Mouse (Mus musculus) embryo, embryonic 9.5 days (tissue): ENCODE measurements at regions not wholly inside any gene's neighbourhood (a gene's known extent, or its start where the extent isn't known, plus 50 kb on each side); places are given as distances from the start of the nearest gene placed in this dataset.

Experiments
- DNase-seq: peaks from one replicate; pipeline ENCODE4 v3.0.0-alpha.2; 2017; ENCODE audit errors: extremely low spot score

DNA sequence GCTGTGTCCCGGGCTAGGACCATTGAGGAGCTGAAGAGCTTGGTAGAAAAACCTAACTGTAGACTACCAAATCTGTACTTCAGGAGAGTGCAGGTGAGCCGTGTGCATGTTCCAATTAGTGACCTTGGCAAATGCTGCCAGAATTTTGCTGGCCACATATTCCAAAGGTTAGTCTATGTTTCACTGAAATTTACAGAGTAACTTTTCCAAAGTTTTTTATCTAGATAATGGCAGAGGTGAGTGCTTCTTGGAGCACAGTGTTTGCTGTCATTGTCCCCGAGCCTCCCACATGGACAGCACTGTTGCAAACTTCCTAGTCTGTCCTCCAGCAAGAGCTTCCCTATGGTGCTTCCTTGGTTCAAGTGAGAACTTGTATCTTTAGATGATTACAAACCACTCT is 232.5 kb downstream of the Foxa2 start:
- no peak for DNase-seq

GRCm38 (mm10) chr2:147813516-147813915 is 233.3 kb downstream of the Foxa2 start:
- no peak for DNase-seq

- peak; percentile 65 for DNase-seq
Measured at GRCm38 (mm10) chr2:147808036-147808675, 238.6 kb downstream of the Foxa2 start.

GRCm38 (mm10) chr2:147803102-147803501 is 243.7 kb downstream of the Foxa2 start:
- DNase-seq = peak; percentile 45

DNA sequence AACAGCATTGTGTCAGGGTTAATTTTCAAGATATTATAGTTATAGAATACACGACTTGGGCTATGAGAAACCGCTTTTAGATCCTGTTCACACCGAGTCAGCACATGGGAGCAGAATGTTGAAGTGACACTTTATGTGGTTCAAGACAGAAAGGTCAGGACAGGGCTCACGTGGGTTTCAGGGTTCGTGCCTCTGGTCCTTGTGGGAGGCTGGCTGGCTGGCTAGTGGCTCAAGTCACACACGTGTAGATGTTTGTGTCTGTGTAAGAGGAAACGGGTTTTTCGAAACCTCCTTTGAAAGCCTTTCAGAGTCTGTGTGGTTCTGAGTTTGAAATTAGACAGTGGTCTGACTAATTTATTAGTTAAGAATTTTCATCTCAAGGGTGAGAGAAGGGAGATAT is 255.3 kb downstream of the Foxa2 start:
- no peak for DNase-seq

- no peak for DNase-seq
Measured at GRCm38 (mm10) chr2:147789877-147790276, 256.9 kb downstream of the Foxa2 start.

DNA sequence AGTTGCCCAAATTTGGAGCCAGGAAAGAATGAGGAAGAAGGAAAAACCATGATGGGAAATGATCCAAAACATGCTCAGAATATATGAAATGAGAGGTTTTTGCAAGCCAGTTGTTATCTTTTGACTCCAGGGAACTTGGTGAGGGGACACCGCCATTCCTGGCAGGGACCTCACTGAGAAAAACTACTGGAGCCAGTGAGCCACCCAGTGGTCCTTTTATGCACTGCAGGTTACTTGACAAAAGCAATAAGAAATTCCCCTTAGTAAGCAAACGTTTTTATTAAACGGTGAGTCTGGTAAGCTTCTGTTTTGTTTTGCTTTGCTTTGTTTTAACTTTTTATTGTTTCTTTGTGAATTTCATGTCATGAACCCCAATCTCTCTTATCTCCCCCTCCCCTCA is 257.5 kb downstream of the Foxa2 start:
- DNase-seq = peak; percentile 71

- peak; percentile 15 for DNase-seq
Measured at GRCm38 (mm10) chr2:147788001-147788400, 258.8 kb downstream of the Foxa2 start.

DNA sequence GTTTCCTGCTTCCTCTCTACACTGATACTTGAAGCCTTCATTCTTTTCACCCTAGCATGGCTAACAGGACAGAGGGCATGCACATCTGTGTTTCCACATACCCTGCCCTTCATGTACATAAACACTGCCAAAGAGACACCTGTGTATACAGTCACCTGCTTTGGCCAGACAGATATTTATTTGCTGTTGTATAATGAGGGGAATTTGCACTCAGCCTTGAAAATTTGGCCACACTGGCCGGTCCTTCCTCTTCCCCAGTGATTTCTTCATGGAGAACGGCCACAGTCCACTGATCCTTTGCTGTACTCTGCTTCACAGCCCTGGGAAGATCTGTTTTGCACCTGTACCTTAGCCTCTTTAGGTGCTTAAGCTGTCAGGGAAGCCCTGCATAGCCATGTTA is 264.3 kb downstream of the Foxa2 start:
- DNase-seq = no peak

DNA sequence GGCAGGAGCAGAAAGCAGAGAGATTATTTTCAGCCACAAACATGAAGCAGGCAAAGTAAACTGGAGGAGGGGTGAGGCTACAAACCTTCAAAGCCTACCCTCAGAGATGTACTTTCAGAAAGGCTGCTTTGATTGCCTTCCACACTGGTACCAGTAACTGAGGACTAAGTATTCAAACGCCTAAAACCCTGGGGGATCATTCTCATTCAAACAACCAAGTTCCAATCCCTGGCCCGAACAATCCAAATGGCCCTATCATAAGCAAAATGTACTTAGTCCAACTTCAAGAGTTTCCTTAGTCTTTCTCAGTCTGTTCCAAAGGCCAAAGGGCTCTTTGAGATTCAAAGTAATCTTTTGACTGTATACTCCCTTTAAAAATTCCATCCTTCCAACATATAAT is 270.5 kb downstream of the Foxa2 start:
- no peak for DNase-seq

DNA sequence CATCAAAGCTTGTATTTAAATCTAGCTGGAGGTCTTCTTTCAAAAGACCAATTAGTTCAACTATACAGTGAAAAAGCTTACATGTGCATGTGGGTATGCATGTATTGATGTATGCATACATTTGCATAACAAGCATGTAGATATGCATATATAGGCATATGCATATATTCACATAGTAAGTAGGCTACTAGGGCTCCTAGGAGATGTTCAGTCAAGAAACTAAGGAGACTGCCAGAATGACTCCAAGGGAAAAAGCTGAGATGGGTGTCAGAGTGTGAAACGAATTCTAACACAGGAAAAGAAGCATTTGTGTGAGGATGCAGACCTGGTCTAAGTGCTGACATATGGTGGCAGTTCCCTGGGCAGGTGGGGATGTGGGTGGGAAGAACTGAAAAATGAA is 274.2 kb downstream of the Foxa2 start:
- DNase-seq = no peak

DNA sequence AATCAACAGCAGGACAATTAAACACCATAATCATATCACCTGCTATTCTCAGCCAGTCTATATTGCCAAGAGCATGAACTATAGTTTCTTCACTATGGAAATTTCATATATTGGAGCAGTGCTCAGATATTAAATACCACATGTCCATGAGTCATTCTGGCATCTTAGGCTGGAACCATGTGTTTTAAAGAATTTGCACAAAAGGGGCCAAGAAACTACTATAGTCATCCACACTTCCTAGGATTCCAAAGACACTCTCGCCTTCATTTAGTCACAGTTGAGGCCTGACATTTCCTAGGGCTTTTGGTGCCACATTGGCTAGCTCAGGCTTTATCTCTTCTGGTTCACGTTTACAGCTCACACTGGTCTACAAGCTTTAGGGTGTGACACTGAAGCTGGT is 293.7 kb downstream of the Foxa2 start:
- DNase-seq = no peak

- DNase-seq = no peak
Measured at GRCm38 (mm10) chr2:147751831-147752230, 294.9 kb downstream of the Foxa2 start.

DNA sequence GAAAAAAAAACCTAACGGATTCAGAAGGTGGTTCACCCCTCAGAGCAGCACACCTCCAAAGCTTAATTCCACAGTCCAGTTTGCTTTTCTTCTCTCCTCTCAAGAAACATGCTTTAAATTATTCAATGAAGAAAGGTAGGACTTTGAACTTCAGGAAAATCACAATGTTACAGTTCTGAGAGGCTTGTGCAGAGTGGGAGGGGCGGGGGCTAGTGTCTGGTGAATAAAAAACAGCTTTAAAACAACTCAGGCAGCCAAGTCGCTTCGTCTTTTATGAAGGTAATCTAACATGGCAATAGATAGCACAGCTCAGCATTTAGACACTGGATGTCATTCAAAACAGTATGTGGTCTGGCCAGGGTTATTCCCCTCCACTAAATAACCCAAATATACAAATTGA is 298.8 kb downstream of the Foxa2 start:
- DNase-seq = no peak

DNA sequence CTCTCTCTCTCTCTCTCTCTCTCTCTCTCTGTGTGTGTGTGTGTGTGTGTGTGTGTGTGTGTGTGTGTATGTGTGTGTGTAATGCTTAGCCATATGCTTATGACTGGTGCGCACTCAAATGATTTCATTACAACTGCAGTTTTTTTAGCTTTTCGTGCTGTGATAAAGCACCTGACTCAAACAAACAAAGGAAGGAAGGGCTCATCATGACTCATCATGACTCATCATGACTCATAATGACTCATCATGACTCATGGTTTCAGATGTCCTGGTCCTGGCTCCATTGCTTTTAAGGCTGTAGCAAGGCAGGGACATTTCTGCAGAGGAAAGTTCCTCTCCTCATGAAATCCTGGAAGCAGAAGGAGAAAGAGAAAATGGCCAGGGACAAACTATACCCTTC is 302.9 kb downstream of the Foxa2 start:
- DNase-seq = no peak

DNA sequence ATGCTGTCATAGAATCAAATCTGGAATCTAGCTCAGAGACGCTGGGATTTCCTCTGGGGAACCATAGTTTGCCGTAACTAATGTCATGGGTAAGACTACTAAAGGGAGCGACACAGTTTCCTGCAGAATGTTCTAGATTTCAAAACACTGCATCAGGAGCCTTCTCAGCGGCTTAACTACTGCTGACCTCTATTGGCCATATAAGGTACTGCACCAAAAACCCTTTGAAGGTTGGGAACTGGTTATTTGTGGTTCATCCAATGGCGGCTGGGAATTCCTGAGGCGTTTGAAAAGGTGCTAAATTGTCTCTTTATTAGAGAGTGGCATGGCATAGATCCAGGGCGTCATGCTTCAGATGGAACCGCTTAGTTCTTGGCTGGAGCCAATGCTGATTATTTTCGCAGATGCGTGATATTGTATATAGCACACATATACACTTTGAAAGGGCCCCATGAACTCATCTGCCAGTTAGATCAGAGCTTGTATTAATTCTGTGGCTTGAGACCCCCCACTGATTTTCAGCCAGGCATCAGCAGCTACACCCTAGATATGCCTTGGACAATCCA is 308.4 kb downstream of the Foxa2 start:
- DNase-seq = peak; percentile 45

- no peak for DNase-seq
Measured at GRCm38 (mm10) chr2:147727396-147727795, 319.4 kb downstream of the Foxa2 start.

GRCm38 (mm10) chr2:147718936-147719335 is 327.8 kb downstream of the Foxa2 start:
- no peak for DNase-seq

DNA sequence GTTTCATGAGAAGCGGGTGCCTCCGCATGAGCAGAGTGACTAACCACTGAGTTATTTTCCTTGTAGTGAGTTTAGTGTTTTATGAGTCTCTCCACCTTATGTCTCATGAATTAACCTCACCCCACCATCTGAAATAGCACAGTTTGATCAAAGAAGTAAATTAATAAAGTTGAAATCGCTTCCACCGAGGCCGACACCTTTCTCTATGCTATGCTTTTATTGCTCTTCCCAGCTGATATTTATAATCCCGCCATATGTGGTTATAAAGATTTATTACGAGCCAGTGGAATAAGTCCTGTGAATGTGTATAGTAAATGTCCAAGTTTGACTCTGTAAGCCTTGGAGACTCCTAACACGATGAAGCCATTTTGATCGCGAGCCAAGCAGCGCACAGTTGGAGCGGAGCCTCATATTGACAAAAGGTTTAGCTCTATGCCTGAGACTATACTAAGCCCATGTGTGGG is 329.3 kb downstream of the Foxa2 start:
- no peak for DNase-seq

- no peak for DNase-seq
Measured at GRCm38 (mm10) chr2:147715791-147716190, 331.0 kb downstream of the Foxa2 start.

- no peak for DNase-seq
Measured at GRCm38 (mm10) chr2:147710593-147711265, 336.0 kb downstream of the Foxa2 start.

DNA sequence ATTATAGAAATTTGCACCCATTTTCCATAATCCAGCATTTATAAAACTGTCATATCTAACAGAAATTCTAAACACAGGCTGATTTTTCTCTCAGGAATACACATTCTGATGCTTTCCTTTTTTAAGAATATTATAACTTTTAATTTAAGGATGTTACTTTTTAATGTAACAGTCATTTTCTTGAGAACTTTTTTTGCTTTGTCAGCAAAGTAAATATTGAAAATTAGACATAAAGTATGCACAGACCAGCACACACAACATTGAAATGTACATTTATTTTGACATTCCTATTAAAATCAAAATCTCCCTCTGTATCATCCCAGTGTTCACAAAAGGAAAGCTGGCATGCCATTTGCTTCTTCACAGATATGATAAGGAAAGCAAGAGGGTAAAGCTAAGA is 337.0 kb downstream of the Foxa2 start:
- DNase-seq = no peak

GRCm38 (mm10) chr2:147707156-147707555 is 339.6 kb downstream of the Foxa2 start:
- no peak for DNase-seq
